Mouse (Mus musculus) CD4-positive, CD25-positive, alpha-beta regulatory T cell, adult 4 months (primary cell): ENCODE results near the gene Drd5. TPM values are rescaled to one million over a fixed set of nuclear protein-coding genes. Genes with fewer than 3 reads are reported as not detected.

ENCODE experiments used
- ATAC-seq: one replicate; pipeline ENCODE4 v1.8.0; 2017
- polyA plus RNA-seq, 2 experiments: library from polyadenylated mRNA; unstranded; fragments of 100-300 nt; shearing (Covaris generic); gene quantifications; one replicate each; pipeline ENCODE4 v1.2.1; 2017

The Drd5 gene
- polyA plus RNA-seq, 2 experiments from 2014 or later: 0.09 TPM; not detected in 1

GRCm38 (mm10) chr5:38350351-38350929 is 31.3 kb downstream of the Drd5 start:
- no peak for ATAC-seq

DNA sequence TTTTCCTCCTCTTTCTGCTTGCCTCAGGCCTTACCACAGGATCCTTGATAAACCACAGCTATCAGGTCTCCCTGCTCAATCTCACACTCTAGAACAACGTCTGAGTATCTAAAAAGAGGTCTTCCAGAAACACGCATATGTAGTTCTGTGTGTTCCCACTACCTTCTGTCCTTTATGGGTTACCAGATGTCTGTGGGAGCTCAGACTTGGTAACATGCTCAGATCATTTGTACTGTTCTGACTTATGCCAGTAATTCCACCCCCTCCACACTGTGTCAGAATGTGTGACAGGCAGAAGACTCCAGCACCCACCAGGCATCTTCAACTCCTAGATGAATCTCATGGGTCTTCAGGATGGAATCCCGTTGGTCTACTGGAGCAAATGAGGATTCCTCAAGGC is 37.8 kb downstream of the Drd5 start:
- ATAC-seq: no peak

GRCm38 (mm10) chr5:38359716-38360115 is 40.5 kb downstream of the Drd5 start:
- ATAC-seq: no peak

DNA sequence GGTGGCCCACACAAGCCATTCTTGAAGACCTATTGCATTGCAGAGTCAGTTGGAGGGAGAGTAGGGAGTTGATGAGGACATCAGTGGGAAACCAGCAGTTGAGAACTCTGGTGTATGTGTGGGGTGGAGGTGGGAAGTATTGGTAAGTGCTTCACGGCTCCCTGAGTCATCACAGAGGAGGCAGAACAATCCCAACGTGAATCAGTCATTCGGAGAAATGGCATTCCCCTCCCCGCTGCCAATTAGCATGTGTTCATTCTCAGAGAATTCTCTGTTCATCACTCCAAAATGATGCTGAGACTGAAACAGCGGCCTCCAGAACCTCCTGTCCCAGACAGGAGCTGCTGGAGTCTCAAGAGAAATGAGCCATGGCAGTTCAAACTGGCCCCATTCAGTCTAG is 45.2 kb downstream of the Drd5 start:
- ATAC-seq: no peak

- ATAC-seq: no peak
Observed at GRCm38 (mm10) chr5:38365521-38365920, 46.4 kb downstream of the Drd5 start.

GRCm38 (mm10) chr5:38366650-38367470 is 47.7 kb downstream of the Drd5 start:
- no peak for ATAC-seq

- ATAC-seq: no peak
Observed at GRCm38 (mm10) chr5:38371308-38371707, 52.1 kb downstream of the Drd5 start.

Other genes starting within 250 kb of the Drd5 start
- under 1 TPM in 1 of 2 experiments, not detected in 1; 0.52 TPM for gene Nsg1, start 159.5 kb upstream of the Drd5 start, polyA plus RNA-seq
- 10 to 100 TPM; 12.3 to 28.2 TPM for gene Zbtb49, start 98.9 kb upstream of the Drd5 start, polyA plus RNA-seq
- gene Lyar, start 98.9 kb upstream of the Drd5 start, polyA plus RNA-seq: 10 to 100 TPM; 29.2 to 41.5 TPM
- 10 to 100 TPM; 88.0 to 91.9 TPM for gene Tmem128, start 59.2 kb upstream of the Drd5 start, polyA plus RNA-seq
- gene Otop1, start 43.4 kb upstream of the Drd5 start, polyA plus RNA-seq: not detected
- 1 to 10 TPM; 7.9 TPM for gene Slc2a9, start 183.8 kb downstream of the Drd5 start, polyA plus RNA-seq
- 100 to 1,000 TPM; 366 to 443 TPM for gene Wdr1, start 243.9 kb downstream of the Drd5 start, polyA plus RNA-seq